Mouse (Mus musculus): ENCODE data around the gene Dbx2. TPM values are rescaled to one million over a fixed set of nuclear protein-coding genes. Genes with fewer than 3 reads are reported as not detected.
A peak's percentile ranks its signal among the peaks of the same experiment; 100 is the strongest.

The Dbx2 gene
- polyA plus RNA-seq, 1 experiment from 2014 or later, result 0.64 TPM

DNA sequence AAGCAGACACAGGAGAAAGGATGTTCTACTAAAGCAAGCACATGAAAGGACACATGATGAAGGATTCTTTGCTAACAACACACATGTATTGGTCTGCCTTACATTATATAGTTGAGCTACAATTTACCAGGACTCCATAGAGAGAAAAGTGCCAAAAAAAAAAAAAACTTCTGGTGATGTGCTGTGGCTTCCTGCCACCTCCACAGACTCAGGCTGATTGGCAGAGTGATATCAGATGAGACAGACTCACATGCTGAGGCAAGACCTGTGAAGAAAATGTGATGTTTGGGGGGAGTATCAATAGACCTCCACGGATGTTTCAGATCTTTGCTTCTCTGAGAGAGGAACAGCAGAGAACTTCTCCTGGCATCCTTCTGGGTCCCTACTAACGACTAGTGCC is 6.0 kb upstream of the Dbx2 start:
- Histone ChIP-seq H3K9ac (no peak overlapping the region), H3K4me2 (replicated peaks) (no peak overlapping the region), H3K4me1 (no peaks in the 10 kb centered on the region), H3K36me3 (no peaks in the 10 kb centered on the region), H3K9me3 (replicated peaks) (no peaks in the 10 kb centered on the region), H3K27ac (replicated peaks) (no peak overlapping the region), H3K4me3 (replicated peaks) (no peak overlapping the region), H3K27me3 (peaks cover 3% of the 10 kb centered on the region; the same call in 1 of the 2 replicates)
- ATAC-seq (ENCODE audit: insufficient number of reproducible peaks, low FRiP score, low TSS enrichment, low read depth), result no peak
- 75% methylated on average over 2 of the region's 2 CpGs for WGBS

DNA sequence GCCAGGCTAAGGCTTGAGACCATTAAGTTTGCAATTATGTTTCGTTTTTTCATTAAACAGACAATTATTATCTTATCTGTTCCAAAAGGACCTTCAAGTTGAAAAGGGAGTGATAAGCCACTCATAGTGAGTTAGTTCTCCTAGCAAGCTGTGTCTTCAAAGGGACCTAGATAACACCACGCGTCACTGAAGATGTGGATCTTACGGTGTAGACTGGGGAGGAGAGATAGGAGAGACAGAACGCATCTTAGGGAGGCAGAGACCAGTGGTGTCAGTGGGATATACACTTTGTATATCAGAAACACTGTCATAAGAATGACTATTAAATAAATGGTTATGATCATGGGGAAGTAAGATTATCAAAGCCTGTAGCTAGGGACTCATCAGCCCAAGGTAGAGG is 4.6 kb upstream of the Dbx2 start:
- Histone ChIP-seq H3K4me2 (replicated peaks) (no peak overlapping the region), H3K36me3 (no peaks in the 10 kb centered on the region), H3K27me3 (peaks cover 7% of the 10 kb centered on the region), H3K27ac (replicated peaks) (no peak overlapping the region), H3K9ac (no peak overlapping the region), H3K4me3 (replicated peaks) (no peak overlapping the region), H3K4me1 (no peaks in the 10 kb centered on the region), H3K9me3 (replicated peaks) (no peaks in the 10 kb centered on the region)
- ATAC-seq (ENCODE audit: insufficient number of reproducible peaks, low FRiP score, low TSS enrichment, low read depth), result no peak
- WGBS, result 86% methylated on average over 5 of the region's 5 CpGs

GRCm38 (mm10) chr15:95654211-95654897 is 1.4 kb downstream of the Dbx2 start:
- no peaks in the 10 kb centered on the region for H3K36me3 ChIP-seq
- peak; percentile 54 for ATAC-seq (ENCODE audit: insufficient number of reproducible peaks, low FRiP score, low TSS enrichment, low read depth)
- peaks cover 61% of the 10 kb centered on the region for H3K27me3 ChIP-seq
- H3K4me2 ChIP-seq (replicated peaks), result peak overlapping the region; percentile 85
- H3K4me1 ChIP-seq, result peaks cover 16% of the 10 kb centered on the region
- H3K4me3 ChIP-seq (replicated peaks), result peak overlapping the region; percentile 43
- no peak overlapping the region for H3K27ac ChIP-seq (replicated peaks)
- WGBS, result under 1% methylated on average over 49 of the region's 49 CpGs
- H3K9me3 ChIP-seq (replicated peaks), result no peaks in the 10 kb centered on the region
- H3K9ac ChIP-seq, result no peak overlapping the region

DNA sequence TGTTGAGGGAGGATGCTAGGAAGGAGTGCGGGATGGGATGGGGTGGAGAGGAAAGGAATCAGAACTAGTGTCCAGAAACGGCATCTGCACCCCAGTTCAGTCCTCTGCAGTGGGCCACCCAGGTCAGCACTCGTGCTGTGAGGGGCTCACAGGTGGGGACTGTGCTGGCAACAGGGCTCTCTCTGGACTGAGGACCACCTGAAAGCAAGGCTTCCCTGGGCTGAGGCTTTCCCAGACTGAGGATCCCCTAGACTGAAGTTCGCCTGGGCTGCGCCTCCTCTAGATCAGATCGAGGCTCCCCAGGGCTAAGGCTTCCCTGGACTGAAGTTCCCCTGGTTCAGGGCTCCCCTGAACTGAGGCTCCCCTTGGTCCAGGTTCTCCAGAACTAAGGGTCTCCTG is 1.9 kb downstream of the Dbx2 start:
- Histone ChIP-seq H3K36me3 (no peaks in the 10 kb centered on the region), H3K9me3 (replicated peaks) (no peaks in the 10 kb centered on the region), H3K27me3 (peaks cover 66% of the 10 kb centered on the region), H3K9ac (no peak overlapping the region), H3K4me1 (peaks cover 16% of the 10 kb centered on the region), H3K27ac (replicated peaks) (no peak overlapping the region), H3K4me2 (replicated peaks) (peak overlapping the region; percentile 85), H3K4me3 (replicated peaks) (peak overlapping the region; percentile 43)
- ATAC-seq (ENCODE audit: insufficient number of reproducible peaks, low FRiP score, low TSS enrichment, low read depth), result 0 out of 2 replicates have a peak, but pooled peaks have one; percentile 39
- 4% methylated on average over 6 of the region's 6 CpGs for WGBS

DNA sequence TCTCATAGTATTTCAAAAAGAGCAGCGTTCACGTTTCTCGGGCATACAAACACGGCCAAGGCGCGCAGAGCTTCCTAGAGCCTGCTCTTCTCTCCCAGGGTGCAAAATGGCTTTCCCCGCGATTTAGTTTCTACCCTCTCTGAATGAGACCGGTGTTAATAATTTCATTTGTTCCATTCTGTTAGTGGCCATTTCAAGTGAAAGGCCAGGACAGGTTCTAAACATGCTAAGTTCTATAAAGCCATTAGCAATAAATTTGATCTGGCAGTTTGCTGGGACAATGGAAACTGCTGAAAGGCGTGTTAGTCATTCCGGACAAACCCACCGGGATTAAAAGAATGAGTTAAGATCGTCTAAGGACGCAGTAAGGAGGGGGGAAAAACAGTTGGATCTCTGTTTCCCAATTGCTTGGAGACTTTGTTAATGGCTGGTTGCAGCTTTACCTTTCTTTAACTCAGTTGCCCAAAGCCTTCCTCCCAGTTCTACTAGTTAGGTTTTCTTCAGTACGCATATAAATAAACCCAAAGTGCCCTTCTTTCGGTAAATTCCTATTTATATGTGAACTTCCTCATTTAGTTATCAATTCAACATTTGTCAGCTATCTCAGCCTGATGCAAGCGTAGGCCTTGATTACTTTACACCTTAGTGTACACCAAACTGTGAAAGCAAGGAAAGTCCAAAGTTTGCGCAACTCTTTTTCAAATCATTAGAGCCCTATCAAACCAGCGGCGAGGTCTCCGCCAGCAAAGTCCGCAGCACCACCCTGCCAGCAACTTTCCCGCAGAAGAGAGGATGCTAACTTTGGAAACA is 2.7 kb downstream of the Dbx2 start:
- Histone ChIP-seq H3K4me3 (replicated peaks) (no peak overlapping the region), H3K27ac (replicated peaks) (no peak overlapping the region), H3K36me3 (no peaks in the 10 kb centered on the region), H3K4me1 (peaks cover 16% of the 10 kb centered on the region), H3K4me2 (replicated peaks) (no peak overlapping the region), H3K27me3 (peaks cover 66% of the 10 kb centered on the region), H3K9ac (no peak overlapping the region), H3K9me3 (replicated peaks) (no peaks in the 10 kb centered on the region)
- WGBS, result 4% methylated on average over 23 of the region's 23 CpGs
- ATAC-seq (ENCODE audit: insufficient number of reproducible peaks, low FRiP score, low TSS enrichment, low read depth), result no peak

- WGBS, result 4% methylated on average over 3 of the region's 3 CpGs
- Histone ChIP-seq H3K4me2 (replicated peaks) (no peak overlapping the region), H3K9me3 (replicated peaks) (no peaks in the 10 kb centered on the region), H3K9ac (no peak overlapping the region), H3K4me3 (replicated peaks) (no peak overlapping the region), H3K27ac (replicated peaks) (no peak overlapping the region), H3K27me3 (peaks cover 62% of the 10 kb centered on the region), H3K4me1 (peaks cover 16% of the 10 kb centered on the region), H3K36me3 (no peaks in the 10 kb centered on the region)
- no peak for ATAC-seq (ENCODE audit: insufficient number of reproducible peaks, low FRiP score, low TSS enrichment, low read depth)
These were observed 3.9 kb downstream of the Dbx2 start for GRCm38 (mm10) chr15:95651824-95652223.

DNA sequence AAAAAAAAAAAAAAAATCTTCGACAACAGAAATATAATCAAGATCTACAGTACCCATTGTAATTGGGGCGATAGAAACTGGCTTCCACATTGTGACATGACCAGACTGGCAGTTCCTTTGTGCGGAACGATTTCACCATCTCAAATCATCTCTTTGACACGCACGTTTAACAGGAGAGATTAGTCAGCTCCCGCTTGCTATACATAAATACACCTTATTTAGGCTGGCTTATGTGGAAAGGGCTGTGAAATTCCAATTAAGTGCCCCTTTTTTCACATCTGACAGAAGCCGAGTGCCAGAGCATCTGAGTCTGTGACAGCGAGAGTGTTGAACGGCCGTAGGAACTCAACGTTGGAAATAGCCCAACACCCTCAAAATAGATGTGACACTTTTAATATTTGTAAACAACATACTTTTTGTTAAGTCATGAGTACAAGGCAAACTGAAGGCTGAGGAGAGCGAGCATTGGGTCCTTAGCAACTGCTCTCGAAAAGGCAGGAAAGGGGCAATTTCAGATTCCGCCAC is 12.2 kb downstream of the Dbx2 start:
- no peaks in the 10 kb centered on the region for H3K9me3 ChIP-seq (replicated peaks)
- H3K9ac ChIP-seq, result no peak overlapping the region
- no peaks in the 10 kb centered on the region for H3K36me3 ChIP-seq
- H3K4me2 ChIP-seq (replicated peaks), result no peak overlapping the region
- 69% methylated on average over 15 of the region's 15 CpGs for WGBS
- H3K4me3 ChIP-seq (replicated peaks), result no peak overlapping the region
- ATAC-seq (ENCODE audit: insufficient number of reproducible peaks, low FRiP score, low TSS enrichment, low read depth), result no peak
- peaks cover 6% of the 10 kb centered on the region; the same call in 1 of the 2 replicates for H3K27me3 ChIP-seq
- H3K27ac ChIP-seq (replicated peaks), result no peak overlapping the region
- peaks cover 8% of the 10 kb centered on the region for H3K4me1 ChIP-seq

GRCm38 (mm10) chr15:95640347-95640746 is 15.4 kb downstream of the Dbx2 start:
- Histone ChIP-seq H3K4me3 (replicated peaks) (no peak overlapping the region), H3K27ac (replicated peaks) (no peak overlapping the region), H3K9ac (no peak overlapping the region), H3K4me2 (replicated peaks) (no peak overlapping the region; the same call in 1 of the 2 replicates), H3K4me1 (peaks cover 8% of the 10 kb centered on the region), H3K9me3 (replicated peaks) (no peaks in the 10 kb centered on the region), H3K27me3 (peaks cover 6% of the 10 kb centered on the region; the same call in 1 of the 2 replicates), H3K36me3 (no peaks in the 10 kb centered on the region)
- no peak for ATAC-seq (ENCODE audit: insufficient number of reproducible peaks, low FRiP score, low TSS enrichment, low read depth)
- 12% methylated on average over 11 of the region's 11 CpGs for WGBS

- Histone ChIP-seq H3K4me2 (replicated peaks) (no peak overlapping the region), H3K4me1 (peaks cover 8% of the 10 kb centered on the region), H3K9me3 (replicated peaks) (no peaks in the 10 kb centered on the region), H3K27ac (replicated peaks) (no peak overlapping the region), H3K4me3 (replicated peaks) (no peak overlapping the region), H3K36me3 (no peaks in the 10 kb centered on the region), H3K27me3 (peaks cover 6% of the 10 kb centered on the region; the same call in 1 of the 2 replicates), H3K9ac (no peak overlapping the region)
- no peak for ATAC-seq (ENCODE audit: insufficient number of reproducible peaks, low FRiP score, low TSS enrichment, low read depth)
- WGBS, result 59% methylated on average over 9 of the region's 9 CpGs
These were observed 16.0 kb downstream of the Dbx2 start for GRCm38 (mm10) chr15:95639829-95640134.

GRCm38 (mm10) chr15:95639115-95639828 is 16.5 kb downstream of the Dbx2 start:
- WGBS, result 80% methylated on average over 20 of the region's 20 CpGs
- no peaks in the 10 kb centered on the region for H3K36me3 ChIP-seq
- H3K27me3 ChIP-seq, result peaks cover 6% of the 10 kb centered on the region; the same call in 1 of the 2 replicates
- H3K4me3 ChIP-seq (replicated peaks), result no peak overlapping the region
- no peak overlapping the region for H3K9ac ChIP-seq
- no peaks in the 10 kb centered on the region for H3K9me3 ChIP-seq (replicated peaks)
- ATAC-seq (ENCODE audit: insufficient number of reproducible peaks, low FRiP score, low TSS enrichment, low read depth), result no peak
- H3K27ac ChIP-seq (replicated peaks), result no peak overlapping the region
- peaks cover 8% of the 10 kb centered on the region for H3K4me1 ChIP-seq
- H3K4me2 ChIP-seq (replicated peaks), result no peak overlapping the region

DNA sequence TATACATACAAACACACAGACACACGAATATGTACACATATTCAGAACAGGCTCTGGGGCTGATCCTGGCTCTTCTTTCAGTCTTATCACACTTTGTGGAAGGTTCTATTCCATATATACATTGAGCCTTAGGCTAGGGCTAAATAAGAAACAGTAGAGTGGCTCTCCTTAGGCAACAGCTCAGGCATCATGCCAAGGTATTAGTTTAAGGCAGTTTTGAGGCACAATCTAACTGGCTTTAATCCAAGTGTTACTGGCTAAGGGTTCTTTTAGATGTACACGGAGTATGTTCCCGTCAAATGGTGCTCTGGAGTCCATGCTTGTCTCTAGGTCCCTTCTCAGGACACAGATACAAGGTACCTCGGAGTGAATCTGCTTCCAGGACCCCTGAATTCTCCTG is 31.4 kb downstream of the Dbx2 start:
- Histone ChIP-seq H3K4me1 (no peaks in the 10 kb centered on the region), H3K4me2 (replicated peaks) (no peak overlapping the region), H3K27ac (replicated peaks) (no peak overlapping the region), H3K9me3 (replicated peaks) (no peaks in the 10 kb centered on the region), H3K4me3 (replicated peaks) (no peak overlapping the region), H3K27me3 (no peaks in the 10 kb centered on the region), H3K9ac (no peak overlapping the region), H3K36me3 (no peaks in the 10 kb centered on the region)
- WGBS, result 71% methylated on average over 4 of the region's 4 CpGs
- ATAC-seq (ENCODE audit: insufficient number of reproducible peaks, low FRiP score, low TSS enrichment, low read depth), result no peak
